Mouse (Mus musculus): Measurements from ENCODE around the gene Olfr1389.
"Not testable (repeated sequence)": the region's sequence is repeated elsewhere in the genome, so short reads cannot be mapped to it uniquely, and the experiment has no call there.

Gene Olfr1389

GRCm38 (mm10) chr11:49422767-49423166 is at the start of gene Olfr1389:
Gene Olfr1389, plus strand, starts transcription at chr11:49423067.
- no peak for DNase-seq (ENCODE audit: low read depth)

- DNase-seq (ENCODE audit: low read depth) = no peak
These were observed 39.7 kb upstream of the Olfr1389 start for GRCm38 (mm10) chr11:49383133-49383532.

GRCm38 (mm10) chr11:49386118-49386517 is 36.7 kb upstream of the Olfr1389 start:
- not testable (repeated sequence) for DNase-seq (ENCODE audit: low read depth)

- not testable (repeated sequence) for DNase-seq (ENCODE audit: low read depth)
These were observed 30.2 kb upstream of the Olfr1389 start for GRCm38 (mm10) chr11:49392707-49393106.

- no peak for DNase-seq (ENCODE audit: low read depth)
These were observed 16.1 kb upstream of the Olfr1389 start for GRCm38 (mm10) chr11:49406784-49407183.

- peak; percentile 43 for DNase-seq (ENCODE audit: low read depth)
These were observed 12.3 kb upstream of the Olfr1389 start for GRCm38 (mm10) chr11:49410540-49410939.

GRCm38 (mm10) chr11:49425257-49425927 is 2.5 kb downstream of the Olfr1389 start:
- DNase-seq (ENCODE audit: low read depth) = no peak

- DNase-seq (ENCODE audit: low read depth) = no peak
These were observed 6.8 kb downstream of the Olfr1389 start for GRCm38 (mm10) chr11:49429641-49430040.

- no peak for DNase-seq (ENCODE audit: low read depth)
These were observed 13.5 kb downstream of the Olfr1389 start, which contains the start of gene Olfr1388 for GRCm38 (mm10) chr11:49436411-49436810. Gene Olfr1388, plus strand, starts transcription at chr11:49436624.

GRCm38 (mm10) chr11:49455043-49455442 is 32.2 kb downstream of the Olfr1389 start, which contains the start of gene Olfr1387:
Gene Olfr1387, plus strand, starts transcription at chr11:49455343.
- DNase-seq (ENCODE audit: low read depth) = no peak

GRCm38 (mm10) chr11:49464746-49465145 is 41.9 kb downstream of the Olfr1389 start, which contains the start of gene Olfr1386:
Gene Olfr1386, plus strand, starts transcription at chr11:49465046.
- DNase-seq (ENCODE audit: low read depth) = not testable (repeated sequence)

All from c-Kit-positive CD71-negative TER-119-negative erythroid progenitor cells, embryonic 14.5 days (primary cell).